Mouse (Mus musculus) midbrain, embryonic 15.5 days (tissue): ENCODE measurements around the gene Tmem229b. TPM values are rescaled to one million over a fixed set of nuclear protein-coding genes. Genes with fewer than 3 reads are reported as not detected.

Experiments used
- polyA plus RNA-seq: library from polyadenylated mRNA; unstranded; fragments of >200 nt; fragmentation: Nextera tagmentation; extraction: Ambion mirVana; gene quantifications from 2 replicates; pipeline ENCODE4 v1.2.1, GENCODE M21; 2015

Tmem229b gene
- polyA plus RNA-seq, 1 experiment from 2014 or later: 82.1 TPM

Other genes with a start within 250 kb of the Tmem229b start
- 105 and 121 TPM in 2 replicates for gene Atp6v1d, start 146.0 kb downstream of the Tmem229b start, polyA plus RNA-seq
- gene Eif2s1, start 145.8 kb downstream of the Tmem229b start, polyA plus RNA-seq: 132 and 135 TPM in 2 replicates
- 1.5 and 2.0 TPM in 2 replicates for gene Plek2, start 100.7 kb downstream of the Tmem229b start, polyA plus RNA-seq
- 3.3 and 3.7 TPM in 2 replicates for gene Plekhh1, start 21.5 kb upstream of the Tmem229b start, polyA plus RNA-seq
- 21.7 and 22.9 TPM in 2 replicates for gene Pigh, start 82.0 kb upstream of the Tmem229b start, polyA plus RNA-seq
- gene Arg2, start 123.2 kb upstream of the Tmem229b start, polyA plus RNA-seq: 28.5 and 29.6 TPM in 2 replicates
- 219 and 223 TPM in 2 replicates for gene Vti1b, start 165.0 kb upstream of the Tmem229b start, polyA plus RNA-seq
- gene Rdh11, start 184.7 kb upstream of the Tmem229b start, polyA plus RNA-seq: 31.0 and 33.7 TPM in 2 replicates
- 0.93 and 1.2 TPM in 2 replicates for gene Rdh12, start 201.3 kb upstream of the Tmem229b start, polyA plus RNA-seq